Mouse (Mus musculus) NIH3T3 (cell line): ENCODE results near the gene Faim2.
A peak's percentile ranks its signal among the peaks of the same experiment; 100 is the strongest.

ENCODE experiments used
- DNase-seq: peaks from one replicate; pipeline ENCODE4 v3.0.0-alpha.2; 2012; ENCODE audit warnings: low read depth

Gene Faim2

GRCm38 (mm10) chr15:99505324-99506095 is 22.5 kb downstream of the Faim2 start:
- DNase-seq: peak; percentile 92

DNA sequence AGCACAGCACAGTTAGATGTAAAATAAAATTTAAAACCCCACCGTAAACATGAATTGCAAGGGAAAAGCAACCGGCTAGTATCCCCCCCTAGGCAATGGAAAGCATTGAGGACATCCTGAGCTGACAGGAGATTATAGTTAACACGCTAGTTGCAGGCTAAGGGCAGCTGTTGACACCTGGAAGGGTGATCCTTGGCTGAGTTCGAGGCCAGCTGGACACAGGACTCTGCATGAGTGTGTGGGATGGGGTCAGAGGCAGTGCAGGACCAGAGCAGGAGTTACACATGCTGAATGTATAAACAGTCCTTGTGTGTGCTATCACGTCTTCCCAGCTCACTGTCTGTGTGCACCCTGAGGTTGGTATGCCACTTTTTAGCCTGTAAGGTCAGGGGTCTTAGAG is 24.7 kb downstream of the Faim2 start:
- no peak for DNase-seq

- no peak for DNase-seq
Observed at GRCm38 (mm10) chr15:99502311-99502831, 25.6 kb downstream of the Faim2 start.

- DNase-seq: no peak
Observed at GRCm38 (mm10) chr15:99501292-99502260, 26.4 kb downstream of the Faim2 start.

DNA sequence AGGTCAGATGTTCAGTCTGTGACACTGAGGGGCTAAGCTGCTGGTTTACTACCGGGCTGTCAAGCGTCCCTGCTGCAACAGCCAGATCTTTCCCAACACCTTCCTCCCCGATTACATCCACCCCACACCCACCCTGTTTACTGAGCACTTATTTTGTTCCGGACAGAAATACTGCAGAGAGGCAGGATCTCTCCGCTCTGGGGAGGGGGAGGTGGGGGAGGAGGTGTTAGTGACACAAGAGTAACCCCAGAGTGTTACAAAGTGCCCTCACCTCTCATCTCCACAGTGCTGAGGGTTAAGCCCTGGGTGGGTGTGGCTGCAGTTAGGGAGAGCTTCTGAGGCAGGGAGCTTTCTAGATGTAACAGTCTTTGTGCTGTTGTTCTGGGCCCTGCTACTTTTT is 27.6 kb downstream of the Faim2 start:
- no peak for DNase-seq

DNA sequence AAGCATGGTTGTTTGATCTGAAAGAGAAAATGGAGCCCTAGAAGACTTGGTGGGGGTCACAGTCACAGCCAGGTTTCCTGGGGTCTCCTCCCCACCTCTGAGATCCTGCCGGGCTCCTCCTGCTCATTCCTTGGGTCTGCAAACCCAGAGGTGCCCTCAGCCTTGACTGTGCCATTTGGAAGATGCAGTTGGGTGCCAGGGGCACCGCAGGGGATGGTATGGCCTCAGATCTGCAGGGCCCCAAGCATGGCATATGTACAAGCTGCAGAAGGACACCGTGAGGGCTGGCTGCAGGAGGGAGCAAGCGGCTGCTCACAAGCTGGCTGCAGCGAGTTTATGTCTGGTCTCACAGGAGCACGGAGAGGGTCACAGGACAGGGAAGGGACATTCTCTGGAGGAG is 28.2 kb downstream of the Faim2 start:
- DNase-seq: no peak

- peak; percentile 49 for DNase-seq
Observed at GRCm38 (mm10) chr15:99498781-99499180, 29.2 kb downstream of the Faim2 start.

- no peak for DNase-seq
Observed at GRCm38 (mm10) chr15:99498356-99498755, 29.6 kb downstream of the Faim2 start.

GRCm38 (mm10) chr15:99497527-99498242 is 30.3 kb downstream of the Faim2 start:
- DNase-seq: peak; percentile 75

GRCm38 (mm10) chr15:99497061-99497460 is 30.9 kb downstream of the Faim2 start:
- peak; percentile 95 for DNase-seq

DNA sequence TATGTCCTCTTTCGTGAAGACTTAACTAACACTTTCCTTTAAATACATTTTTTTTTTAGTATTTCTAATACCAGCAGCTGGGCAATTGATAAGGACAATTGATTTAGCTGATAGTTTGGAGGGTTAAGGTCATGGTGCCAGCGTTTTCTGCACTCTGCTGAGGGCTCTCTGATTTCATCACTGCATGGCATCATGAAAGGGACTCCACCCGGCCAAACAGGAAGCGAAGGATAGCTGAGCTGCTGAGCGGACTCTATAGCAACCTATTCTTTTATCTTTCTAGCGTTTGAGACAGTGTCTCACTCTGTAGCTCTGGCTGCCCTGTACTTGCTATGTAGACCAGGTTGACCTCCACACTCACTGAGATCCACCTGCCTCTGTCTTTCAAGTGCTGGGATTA is 43.2 kb downstream of the Faim2 start:
- no peak for DNase-seq

DNA sequence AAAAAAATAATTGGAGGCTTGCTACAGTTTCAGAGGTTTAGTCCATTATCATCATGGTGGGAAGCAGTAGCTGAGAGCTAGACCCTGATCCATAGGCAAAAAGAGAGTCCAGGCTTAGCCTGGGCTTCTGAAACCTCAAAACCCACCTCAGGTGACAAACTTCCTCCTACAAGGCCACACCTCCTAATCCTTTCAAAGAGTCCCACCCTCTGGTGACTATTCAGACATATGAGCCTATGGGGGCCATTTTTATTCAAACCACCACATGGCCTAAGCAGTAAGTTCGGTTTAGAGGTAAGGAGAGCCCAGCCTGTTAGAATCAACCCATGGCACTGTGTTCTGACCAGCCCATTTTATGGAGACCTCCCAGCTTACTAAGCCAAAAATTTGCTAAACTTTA is 52.2 kb downstream of the Faim2 start:
- no peak for DNase-seq

DNA sequence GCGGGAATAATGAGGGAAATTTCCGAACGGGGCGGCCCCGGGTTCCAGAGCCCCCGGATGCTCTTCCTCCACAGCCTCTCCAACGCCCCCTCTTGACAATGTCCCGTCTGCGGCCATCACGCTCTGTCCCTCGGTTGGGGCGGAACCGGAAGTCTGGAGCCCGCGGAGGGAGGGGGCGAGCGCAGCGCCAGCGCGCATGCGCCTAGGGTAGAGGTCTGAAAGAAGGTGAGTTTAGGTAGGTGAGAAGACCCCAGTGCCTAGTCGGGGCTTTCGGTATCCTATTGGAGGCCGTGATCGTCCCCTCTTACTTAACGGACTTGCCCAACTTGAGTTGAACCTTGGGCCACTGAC is 53.4 kb downstream of the Faim2 start, which contains the start of gene Bcdin3d:
TSS of gene Bcdin3d (minus strand) at position 155 of the 351 bp plus-strand sequence.
- DNase-seq: peak; percentile 93

DNA sequence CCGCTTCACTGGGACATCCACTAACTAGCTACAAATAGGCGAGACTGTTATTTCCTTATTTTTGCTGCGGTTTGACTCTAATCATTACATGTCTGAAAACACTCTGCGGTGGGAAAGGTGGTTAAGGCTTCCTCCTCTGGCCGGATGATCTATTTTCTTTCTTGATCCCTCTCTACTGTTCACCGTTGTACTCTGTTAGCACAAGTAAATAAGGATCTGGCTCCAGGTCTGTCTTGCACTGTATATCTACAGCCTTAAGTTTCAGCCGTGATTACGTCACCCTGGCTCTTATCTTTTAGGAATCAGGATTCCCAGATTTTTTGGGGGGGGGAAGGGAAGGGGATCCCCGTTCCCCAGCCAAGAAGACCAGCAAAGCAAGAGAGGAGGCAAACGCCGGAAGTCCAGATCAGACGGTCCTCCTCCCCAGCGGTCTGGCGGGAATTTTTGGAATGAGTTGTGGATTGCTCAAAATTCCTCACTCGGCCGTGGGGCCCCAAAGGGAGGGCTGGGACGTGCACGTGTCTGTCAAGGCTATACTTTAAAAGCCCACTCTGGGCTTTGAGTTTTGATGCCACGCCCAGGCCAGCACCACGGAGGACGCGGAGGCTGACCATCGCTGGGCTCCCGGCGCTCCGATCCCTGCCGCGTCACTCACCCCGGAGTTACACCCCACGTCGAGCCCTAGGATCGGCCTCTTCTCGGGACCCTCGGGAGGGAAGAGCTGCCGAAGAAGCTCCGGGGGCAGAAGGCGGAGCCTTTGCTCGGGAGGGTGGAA is 54.0 kb downstream of the Faim2 start:
- DNase-seq: peak; percentile 90

GRCm38 (mm10) chr15:99472972-99473371 is 55.0 kb downstream of the Faim2 start:
- DNase-seq: no peak

DNA sequence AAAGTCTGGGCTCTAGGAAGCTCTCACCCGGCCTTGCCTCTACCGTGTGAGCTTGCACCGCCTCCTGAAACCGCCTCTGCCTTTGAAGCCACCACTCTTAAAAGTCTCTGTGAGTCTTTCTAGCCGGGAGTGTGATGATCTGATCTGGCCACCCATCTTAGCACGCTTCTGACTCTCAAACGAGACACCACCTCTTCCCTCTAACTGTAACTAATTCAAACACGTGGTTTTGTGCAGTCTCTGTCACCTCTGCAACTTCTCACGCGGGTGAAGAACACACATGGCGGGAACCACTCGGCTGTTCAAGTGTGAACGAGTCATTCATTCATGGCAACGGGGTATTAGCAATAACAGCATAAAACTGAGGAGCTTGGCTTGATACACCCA is 56.3 kb downstream of the Faim2 start:
- no peak for DNase-seq

- peak; percentile 60 for DNase-seq
Observed at GRCm38 (mm10) chr15:99470971-99471676, 56.8 kb downstream of the Faim2 start.

- no peak for DNase-seq
Observed at GRCm38 (mm10) chr15:99470224-99470761, 57.7 kb downstream of the Faim2 start.

- DNase-seq: no peak
Observed at GRCm38 (mm10) chr15:99469736-99470135, 58.2 kb downstream of the Faim2 start.

DNA sequence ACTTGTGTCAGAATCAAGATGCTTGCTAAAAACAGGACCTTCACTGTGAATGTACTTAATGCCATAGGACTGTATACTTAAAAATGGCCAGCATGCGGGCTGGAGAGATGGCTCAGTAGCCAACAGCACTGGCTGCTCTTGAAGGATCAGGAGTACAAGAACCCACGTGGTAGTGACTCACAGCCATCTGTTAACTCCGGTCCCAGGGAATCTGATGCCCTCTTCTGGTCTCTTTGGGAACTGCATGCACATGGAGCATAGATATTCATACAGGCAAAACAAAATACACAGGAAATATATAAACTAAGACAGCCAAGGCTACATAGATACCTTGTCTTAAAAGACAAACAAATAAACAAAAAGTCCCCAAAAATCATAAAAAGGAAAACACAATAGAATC is 58.9 kb downstream of the Faim2 start:
- peak; percentile 87 for DNase-seq
